Mouse (Mus musculus) thymus, adult 2 months (tissue): ENCODE results near the gene Ttc9c.

Experiments
- CTCF ChIP-seq: fragments of 200-500 bp; IDR thresholded peaks from 2 replicates; pipeline ENCODE4 v1.5.1; 2012; ENCODE audit warnings: mild to moderate bottlenecking, control low read depth, low read length, moderate library complexity, borderline replicate concordance; ENCODE audit not compliant: control insufficient read depth, poor library complexity, insufficient read depth; ENCODE audit errors: extremely low read depth
- POLR2A ChIP-seq: fragments of 200-500 bp; IDR thresholded peaks from 2 replicates; pipeline ENCODE4 v1.6.1; 2012; ENCODE audit warnings: mild to moderate bottlenecking, low read length, control low read depth, moderate library complexity; ENCODE audit not compliant: control insufficient read depth, poor library complexity, insufficient read depth; ENCODE audit errors: extremely low read depth

DNA sequence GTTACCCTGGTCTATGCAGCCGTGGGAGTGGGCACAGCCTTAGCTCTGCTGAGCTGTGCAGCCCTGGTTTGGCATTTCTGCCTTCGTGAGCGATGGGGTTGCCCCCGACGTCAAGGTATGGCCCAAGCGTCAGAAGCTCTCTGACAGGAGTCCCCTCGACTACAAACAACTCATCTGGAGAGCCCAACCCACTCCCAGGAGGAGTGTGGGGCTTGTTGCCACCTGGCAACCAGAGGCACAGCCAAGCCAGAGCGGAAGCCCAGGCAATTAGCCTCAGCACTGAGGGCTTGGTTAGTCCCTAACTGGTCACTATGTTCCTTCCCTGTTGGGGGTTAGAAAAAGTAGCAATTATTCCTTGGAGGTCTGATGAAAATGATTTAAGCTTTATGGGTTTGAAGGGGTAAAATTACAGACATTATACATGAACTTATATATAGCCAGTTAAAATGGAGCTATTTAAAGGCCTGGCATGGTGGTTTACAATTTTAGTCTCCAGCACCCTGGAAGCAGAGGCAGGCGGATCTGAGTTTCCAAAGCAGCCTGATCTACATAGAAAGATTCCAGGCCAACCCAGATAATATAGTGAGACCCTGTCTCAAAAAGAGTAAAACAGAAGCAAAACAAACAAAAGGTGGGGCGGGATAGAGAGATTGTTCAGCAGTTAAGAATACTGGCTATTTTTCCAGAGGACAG, 33.2 kb upstream of the Ttc9c start:
- TF ChIP-seq CTCF, result no peak
- TF ChIP-seq POLR2A, result no peak
